Mouse (Mus musculus) embryonic fibroblast, embryonic 13.5 days (primary cell): Measurements from ENCODE around the gene Tenm4.

Experiments
- CTCF ChIP-seq: IDR thresholded peaks from 2 replicates; pipeline ENCODE4 v1.5.1; 2011; ENCODE audit warnings: mild to moderate bottlenecking, control low read depth, low read length, moderate library complexity, borderline replicate concordance; ENCODE audit not compliant: insufficient read depth
- POLR2A ChIP-seq: IDR thresholded peaks from 2 replicates; pipeline ENCODE4 v1.6.1; 2011; ENCODE audit warnings: low read depth, mild to moderate bottlenecking, control low read depth, low read length, moderate library complexity

DNA sequence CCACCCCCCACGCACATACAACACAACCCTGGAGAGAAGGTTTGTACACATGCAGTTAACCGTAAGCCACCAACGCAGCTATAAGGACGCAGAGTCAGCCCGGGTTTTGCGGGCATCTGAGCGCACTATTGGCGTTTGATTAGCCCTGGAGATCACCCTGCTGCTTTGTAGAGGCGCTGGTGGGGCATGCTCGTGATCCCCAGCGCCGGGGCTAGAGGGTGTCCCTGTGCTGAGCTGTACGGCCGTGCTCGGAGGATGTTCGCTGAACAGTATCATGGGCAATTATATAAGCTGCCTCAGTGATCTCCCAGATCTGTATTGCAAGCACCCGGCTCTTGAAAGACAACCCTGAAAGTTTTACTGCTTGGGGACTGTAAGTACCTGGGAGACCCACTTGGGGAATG lies 40.6 kb downstream of the Tenm4 start:
- no peak for TF ChIP-seq POLR2A
- TF ChIP-seq CTCF, result no peak
